Mouse (Mus musculus): ENCODE data around the gene Rnf186. TPM values are rescaled to one million over a fixed set of nuclear protein-coding genes. Genes with fewer than 3 reads are reported as not detected.

The Rnf186 gene
- polyA plus RNA-seq, 1 experiment from 2014 or later = not detected

GRCm38 (mm10) chr4:138996410-138996809 lies 29.5 kb downstream of the Rnf186 start:
- 79% methylated on average over 5 of the region's 5 CpGs for WGBS
- no peak overlapping the region for H3K4me2 ChIP-seq
- no peaks in the 10 kb centered on the region for H3K27me3 ChIP-seq (replicated peaks)
- H3K9ac ChIP-seq (replicated peaks) = no peak overlapping the region
- H3K4me3 ChIP-seq (replicated peaks) = no peak overlapping the region
- H3K4me1 ChIP-seq = no peaks in the 10 kb centered on the region
- no peak for ATAC-seq (ENCODE audit: low FRiP score)
- no peaks in the 10 kb centered on the region for H3K9me3 ChIP-seq (replicated peaks)
- H3K36me3 ChIP-seq = no peaks in the 10 kb centered on the region
- H3K27ac ChIP-seq (replicated peaks) = no peak overlapping the region

GRCm38 (mm10) chr4:138997121-138997520 lies 30.2 kb downstream of the Rnf186 start:
- Histone ChIP-seq H3K4me2 (no peak overlapping the region), H3K27ac (replicated peaks) (no peak overlapping the region), H3K4me1 (no peaks in the 10 kb centered on the region), H3K9ac (replicated peaks) (no peak overlapping the region), H3K36me3 (no peaks in the 10 kb centered on the region), H3K27me3 (replicated peaks) (no peaks in the 10 kb centered on the region), H3K4me3 (replicated peaks) (no peak overlapping the region), H3K9me3 (replicated peaks) (no peaks in the 10 kb centered on the region)
- ATAC-seq (ENCODE audit: low FRiP score) = no peak
- WGBS = 88% methylated on average over 4 of the region's 4 CpGs

GRCm38 (mm10) chr4:138998611-138999010 lies 31.7 kb downstream of the Rnf186 start:
- H3K9me3 ChIP-seq (replicated peaks) = no peaks in the 10 kb centered on the region
- WGBS = 86% methylated on average over 11 of the region's 11 CpGs
- H3K9ac ChIP-seq (replicated peaks) = no peak overlapping the region
- ATAC-seq (ENCODE audit: low FRiP score) = no peak
- H3K36me3 ChIP-seq = no peaks in the 10 kb centered on the region
- H3K27ac ChIP-seq (replicated peaks) = no peak overlapping the region
- no peak overlapping the region for H3K4me2 ChIP-seq
- H3K27me3 ChIP-seq (replicated peaks) = no peaks in the 10 kb centered on the region
- H3K4me3 ChIP-seq (replicated peaks) = no peak overlapping the region
- H3K4me1 ChIP-seq = no peaks in the 10 kb centered on the region

GRCm38 (mm10) chr4:139001026-139001425 lies 34.1 kb downstream of the Rnf186 start:
- no peaks in the 10 kb centered on the region for H3K9me3 ChIP-seq (replicated peaks)
- H3K4me1 ChIP-seq = peaks cover 12% of the 10 kb centered on the region
- H3K27me3 ChIP-seq (replicated peaks) = no peaks in the 10 kb centered on the region
- no peaks in the 10 kb centered on the region for H3K36me3 ChIP-seq
- no peak overlapping the region for H3K4me3 ChIP-seq (replicated peaks)
- no peak overlapping the region for H3K9ac ChIP-seq (replicated peaks)
- ATAC-seq (ENCODE audit: low FRiP score) = no peak
- H3K27ac ChIP-seq (replicated peaks) = no peak overlapping the region
- no peak overlapping the region for H3K4me2 ChIP-seq
- 70% methylated on average over 2 of the region's 2 CpGs for WGBS

GRCm38 (mm10) chr4:139001433-139001832 lies 34.5 kb downstream of the Rnf186 start:
- 38% methylated on average over 6 of the region's 6 CpGs for WGBS
- Histone ChIP-seq H3K36me3 (no peaks in the 10 kb centered on the region), H3K4me1 (peaks cover 12% of the 10 kb centered on the region), H3K9ac (replicated peaks) (no peak overlapping the region), H3K4me2 (no peak overlapping the region), H3K27me3 (replicated peaks) (no peaks in the 10 kb centered on the region), H3K9me3 (replicated peaks) (no peaks in the 10 kb centered on the region), H3K27ac (replicated peaks) (no peak overlapping the region), H3K4me3 (replicated peaks) (no peak overlapping the region)
- no peak for ATAC-seq (ENCODE audit: low FRiP score)

- no peak overlapping the region for H3K9ac ChIP-seq (replicated peaks)
- no peak for ATAC-seq (ENCODE audit: low FRiP score)
These were observed 37.2 kb downstream of the Rnf186 start for GRCm38 (mm10) chr4:139004067-139004466.

GRCm38 (mm10) chr4:139005214-139005613 lies 38.3 kb downstream of the Rnf186 start:
- H3K9me3 ChIP-seq (replicated peaks) = no peaks in the 10 kb centered on the region
- ATAC-seq (ENCODE audit: low FRiP score) = peak; percentile 61; the same call in 1 of the 2 replicates
- no peak overlapping the region for H3K4me2 ChIP-seq
- no peak overlapping the region for H3K9ac ChIP-seq (replicated peaks)
- no peaks in the 10 kb centered on the region for H3K27me3 ChIP-seq (replicated peaks)
- 0 out of 2 replicates have a peak overlapping the region, but pooled peaks have one; percentile 18 for H3K27ac ChIP-seq (replicated peaks)
- H3K4me3 ChIP-seq (replicated peaks) = no peak overlapping the region
- H3K4me1 ChIP-seq = peaks cover 24% of the 10 kb centered on the region
- H3K36me3 ChIP-seq = no peaks in the 10 kb centered on the region
- 41% methylated on average over 5 of the region's 6 CpGs for WGBS

More at GRCm38 (mm10) chr4:139004067-139004466, 37.2 kb downstream of the Rnf186 start:
- Histone ChIP-seq H3K4me3 (replicated peaks) (no peak overlapping the region), H3K27ac (replicated peaks) (peak overlapping the region; percentile 37; the same call in 1 of the 2 replicates), H3K9me3 (replicated peaks) (no peaks in the 10 kb centered on the region), H3K27me3 (replicated peaks) (no peaks in the 10 kb centered on the region), H3K4me2 (no peak overlapping the region), H3K4me1 (peaks cover 24% of the 10 kb centered on the region), H3K36me3 (no peaks in the 10 kb centered on the region)
- WGBS = 72% methylated on average over 8 of the region's 8 CpGs

- Histone ChIP-seq H3K27me3 (replicated peaks) (no peaks in the 10 kb centered on the region), H3K36me3 (no peaks in the 10 kb centered on the region), H3K9me3 (replicated peaks) (no peaks in the 10 kb centered on the region), H3K4me3 (replicated peaks) (no peak overlapping the region), H3K4me1 (peaks cover 24% of the 10 kb centered on the region), H3K27ac (replicated peaks) (no peak overlapping the region), H3K4me2 (no peak overlapping the region), H3K9ac (replicated peaks) (no peak overlapping the region)
- WGBS = 86% methylated on average over 3 of the region's 3 CpGs
- ATAC-seq (ENCODE audit: low FRiP score) = no peak
These were observed 40.4 kb downstream of the Rnf186 start for GRCm38 (mm10) chr4:139007353-139007752.

GRCm38 (mm10) chr4:139007981-139008536 lies 41.1 kb downstream of the Rnf186 start:
- Histone ChIP-seq H3K4me3 (replicated peaks) (no peak overlapping the region), H3K4me1 (peaks cover 24% of the 10 kb centered on the region), H3K4me2 (no peak overlapping the region), H3K27ac (replicated peaks) (no peak overlapping the region), H3K9me3 (replicated peaks) (no peaks in the 10 kb centered on the region), H3K27me3 (replicated peaks) (no peaks in the 10 kb centered on the region), H3K36me3 (no peaks in the 10 kb centered on the region), H3K9ac (replicated peaks) (no peak overlapping the region)
- WGBS = 28% methylated on average over 6 of the region's 6 CpGs
- ATAC-seq (ENCODE audit: low FRiP score) = no peak

GRCm38 (mm10) chr4:139011201-139011702 lies 44.3 kb downstream of the Rnf186 start:
- Histone ChIP-seq H3K27me3 (replicated peaks) (no peaks in the 10 kb centered on the region), H3K9ac (replicated peaks) (no peak overlapping the region), H3K4me3 (replicated peaks) (no peak overlapping the region), H3K36me3 (no peaks in the 10 kb centered on the region), H3K4me1 (peaks cover 12% of the 10 kb centered on the region; the same call in 1 of the 2 replicates), H3K9me3 (replicated peaks) (no peaks in the 10 kb centered on the region), H3K4me2 (no peak overlapping the region), H3K27ac (replicated peaks) (no peak overlapping the region)
- ATAC-seq (ENCODE audit: low FRiP score) = no peak
- WGBS = 89% methylated on average over 13 of the region's 13 CpGs

GRCm38 (mm10) chr4:139013281-139013680 lies 46.4 kb downstream of the Rnf186 start:
- Histone ChIP-seq H3K27me3 (replicated peaks) (no peaks in the 10 kb centered on the region), H3K9me3 (replicated peaks) (no peaks in the 10 kb centered on the region), H3K27ac (replicated peaks) (no peak overlapping the region), H3K4me3 (replicated peaks) (no peak overlapping the region), H3K9ac (replicated peaks) (no peak overlapping the region), H3K4me2 (no peak overlapping the region), H3K4me1 (peaks cover 2% of the 10 kb centered on the region; the same call in 1 of the 2 replicates), H3K36me3 (no peaks in the 10 kb centered on the region)
- ATAC-seq (ENCODE audit: low FRiP score) = no peak
- WGBS = 94% methylated on average over 11 of the region's 11 CpGs

GRCm38 (mm10) chr4:139014793-139015192 lies 47.9 kb downstream of the Rnf186 start:
- no peak for ATAC-seq (ENCODE audit: low FRiP score)
- WGBS = 81% methylated on average over 6 of the region's 6 CpGs
- no peaks in the 10 kb centered on the region for H3K36me3 ChIP-seq
- no peak overlapping the region for H3K9ac ChIP-seq (replicated peaks)
- H3K4me3 ChIP-seq (replicated peaks) = no peak overlapping the region
- no peak overlapping the region for H3K27ac ChIP-seq (replicated peaks)
- H3K4me2 ChIP-seq = no peak overlapping the region
- no peaks in the 10 kb centered on the region for H3K9me3 ChIP-seq (replicated peaks)
- peaks cover 13% of the 10 kb centered on the region; the same call in 1 of the 2 replicates for H3K4me1 ChIP-seq
- no peaks in the 10 kb centered on the region for H3K27me3 ChIP-seq (replicated peaks)
